Mouse (Mus musculus): ENCODE data around the gene Ano1. TPM values are rescaled to one million over a fixed set of nuclear protein-coding genes. Genes with fewer than 3 reads are reported as not detected.
A peak's percentile ranks its signal among the peaks of the same experiment; 100 is the strongest.

Ano1 gene
- polyA plus RNA-seq, 1 experiment from 2014 or later: 8.3 TPM

GRCm38 (mm10) chr7:144784176-144784575 is 32.4 kb upstream of the Ano1 start:
- Histone ChIP-seq H3K9me3 (no peaks in the 10 kb centered on the region), H3K4me2 (no peak overlapping the region), H3K4me3 (no peak overlapping the region), H3K27ac (replicated peaks) (no peak overlapping the region), H3K27me3 (replicated peaks) (peaks cover 84% of the 10 kb centered on the region), H3K36me3 (no peaks in the 10 kb centered on the region), H3K4me1 (peaks cover 32% of the 10 kb centered on the region), H3K9ac (peak overlapping the region; percentile 6; the same call in 1 of the 2 replicates)
- 56% methylated on average over 4 of the region's 4 CpGs for WGBS
- no peak for ATAC-seq (ENCODE audit: extremely low read depth, insufficient number of reproducible peaks, low FRiP score, low TSS enrichment)

- Histone ChIP-seq H3K4me1 (peaks cover 15% of the 10 kb centered on the region), H3K4me2 (no peak overlapping the region), H3K9me3 (no peaks in the 10 kb centered on the region), H3K9ac (no peak overlapping the region), H3K36me3 (no peaks in the 10 kb centered on the region), H3K4me3 (no peak overlapping the region), H3K27ac (replicated peaks) (no peak overlapping the region), H3K27me3 (replicated peaks) (peaks cover 88% of the 10 kb centered on the region)
- 74% methylated on average over 1 of the region's 1 CpGs for WGBS
- ATAC-seq (ENCODE audit: extremely low read depth, insufficient number of reproducible peaks, low FRiP score, low TSS enrichment): no peak
Measured at GRCm38 (mm10) chr7:144782402-144782801, 30.6 kb upstream of the Ano1 start.

GRCm38 (mm10) chr7:144781337-144781736 is 29.6 kb upstream of the Ano1 start:
- 48% methylated on average over 5 of the region's 5 CpGs for WGBS
- H3K36me3 ChIP-seq: no peaks in the 10 kb centered on the region
- peaks cover 93% of the 10 kb centered on the region for H3K27me3 ChIP-seq (replicated peaks)
- no peak overlapping the region for H3K4me2 ChIP-seq
- H3K4me3 ChIP-seq: no peak overlapping the region
- H3K27ac ChIP-seq (replicated peaks): no peak overlapping the region
- no peaks in the 10 kb centered on the region for H3K9me3 ChIP-seq
- ATAC-seq (ENCODE audit: extremely low read depth, insufficient number of reproducible peaks, low FRiP score, low TSS enrichment): no peak
- H3K9ac ChIP-seq: no peak overlapping the region
- H3K4me1 ChIP-seq: peaks cover 6% of the 10 kb centered on the region

- no peak for ATAC-seq (ENCODE audit: extremely low read depth, insufficient number of reproducible peaks, low FRiP score, low TSS enrichment)
- Histone ChIP-seq H3K4me2 (no peak overlapping the region), H3K36me3 (no peaks in the 10 kb centered on the region), H3K9me3 (no peaks in the 10 kb centered on the region), H3K27me3 (replicated peaks) (peaks cover 92% of the 10 kb centered on the region), H3K4me3 (no peak overlapping the region), H3K27ac (replicated peaks) (no peak overlapping the region), H3K9ac (no peak overlapping the region), H3K4me1 (peaks cover 8% of the 10 kb centered on the region)
- 47% methylated on average over 8 of the region's 8 CpGs for WGBS
Measured at GRCm38 (mm10) chr7:144780190-144780589, 28.4 kb upstream of the Ano1 start.

- Histone ChIP-seq H3K4me3 (no peak overlapping the region), H3K27ac (replicated peaks) (no peak overlapping the region), H3K9ac (no peak overlapping the region), H3K4me1 (peaks cover 9% of the 10 kb centered on the region), H3K4me2 (no peak overlapping the region), H3K27me3 (replicated peaks) (peaks cover 92% of the 10 kb centered on the region), H3K9me3 (no peaks in the 10 kb centered on the region), H3K36me3 (no peaks in the 10 kb centered on the region)
- no peak for ATAC-seq (ENCODE audit: extremely low read depth, insufficient number of reproducible peaks, low FRiP score, low TSS enrichment)
- WGBS: 71% methylated on average over 2 of the region's 2 CpGs
Measured at GRCm38 (mm10) chr7:144779691-144780090, 27.9 kb upstream of the Ano1 start.

GRCm38 (mm10) chr7:144777805-144778204 is 26.0 kb upstream of the Ano1 start:
- H3K36me3 ChIP-seq: no peaks in the 10 kb centered on the region
- no peak overlapping the region for H3K27ac ChIP-seq (replicated peaks)
- H3K4me1 ChIP-seq: peaks cover 9% of the 10 kb centered on the region; the same call in 1 of the 2 replicates
- H3K4me3 ChIP-seq: no peak overlapping the region
- H3K9me3 ChIP-seq: no peaks in the 10 kb centered on the region
- no peak overlapping the region for H3K9ac ChIP-seq
- peaks cover 89% of the 10 kb centered on the region for H3K27me3 ChIP-seq (replicated peaks)
- 46% methylated on average over 4 of the region's 4 CpGs for WGBS
- H3K4me2 ChIP-seq: no peak overlapping the region
- no peak for ATAC-seq (ENCODE audit: extremely low read depth, insufficient number of reproducible peaks, low FRiP score, low TSS enrichment)

GRCm38 (mm10) chr7:144775804-144776447 is 24.2 kb upstream of the Ano1 start:
- peak; percentile 6; the same call in 1 of the 2 replicates for ATAC-seq (ENCODE audit: extremely low read depth, insufficient number of reproducible peaks, low FRiP score, low TSS enrichment)

GRCm38 (mm10) chr7:144775214-144775613 is 23.4 kb upstream of the Ano1 start:
- peaks cover 15% of the 10 kb centered on the region for H3K4me1 ChIP-seq
- peaks cover 88% of the 10 kb centered on the region for H3K27me3 ChIP-seq (replicated peaks)
- no peak overlapping the region for H3K27ac ChIP-seq (replicated peaks)
- ATAC-seq (ENCODE audit: extremely low read depth, insufficient number of reproducible peaks, low FRiP score, low TSS enrichment): no peak
- H3K4me3 ChIP-seq: no peak overlapping the region
- H3K36me3 ChIP-seq: no peaks in the 10 kb centered on the region
- WGBS: 73% methylated on average over 3 of the region's 3 CpGs
- H3K9ac ChIP-seq: peak overlapping the region; percentile 14; the same call in 1 of the 2 replicates
- H3K4me2 ChIP-seq: no peak overlapping the region
- no peaks in the 10 kb centered on the region for H3K9me3 ChIP-seq

More at GRCm38 (mm10) chr7:144775804-144776447, 24.2 kb upstream of the Ano1 start:
- no peaks in the 10 kb centered on the region for H3K36me3 ChIP-seq
- no peak overlapping the region for H3K4me2 ChIP-seq
- 0 out of 2 replicates have a peak overlapping the region, but pooled peaks have one; percentile 10 for H3K9ac ChIP-seq
- no peak overlapping the region for H3K4me3 ChIP-seq
- no peaks in the 10 kb centered on the region for H3K9me3 ChIP-seq
- H3K27ac ChIP-seq (replicated peaks): no peak overlapping the region
- H3K27me3 ChIP-seq (replicated peaks): peaks cover 88% of the 10 kb centered on the region
- WGBS: 31% methylated on average over 6 of the region's 6 CpGs
- H3K4me1 ChIP-seq: peaks cover 9% of the 10 kb centered on the region; the same call in 1 of the 2 replicates

GRCm38 (mm10) chr7:144774283-144774682 is 22.5 kb upstream of the Ano1 start:
- no peak for ATAC-seq (ENCODE audit: extremely low read depth, insufficient number of reproducible peaks, low FRiP score, low TSS enrichment)
- H3K4me3 ChIP-seq: no peak overlapping the region
- H3K27me3 ChIP-seq (replicated peaks): peaks cover 85% of the 10 kb centered on the region
- H3K9me3 ChIP-seq: no peaks in the 10 kb centered on the region
- H3K9ac ChIP-seq: no peak overlapping the region
- WGBS: 81% methylated on average over 2 of the region's 2 CpGs
- no peak overlapping the region for H3K27ac ChIP-seq (replicated peaks)
- H3K4me1 ChIP-seq: peaks cover 22% of the 10 kb centered on the region
- H3K36me3 ChIP-seq: no peaks in the 10 kb centered on the region
- H3K4me2 ChIP-seq: no peak overlapping the region

GRCm38 (mm10) chr7:144770116-144770515 is 18.3 kb upstream of the Ano1 start:
- H3K9me3 ChIP-seq: no peaks in the 10 kb centered on the region
- 16% methylated on average over 3 of the region's 3 CpGs for WGBS
- no peaks in the 10 kb centered on the region for H3K36me3 ChIP-seq
- no peak overlapping the region for H3K27ac ChIP-seq (replicated peaks)
- no peak overlapping the region for H3K9ac ChIP-seq
- no peak for ATAC-seq (ENCODE audit: extremely low read depth, insufficient number of reproducible peaks, low FRiP score, low TSS enrichment)
- peaks cover 13% of the 10 kb centered on the region for H3K4me1 ChIP-seq
- no peak overlapping the region for H3K4me3 ChIP-seq
- H3K27me3 ChIP-seq (replicated peaks): peaks cover 59% of the 10 kb centered on the region
- H3K4me2 ChIP-seq: no peak overlapping the region

GRCm38 (mm10) chr7:144769434-144770080 is 17.8 kb upstream of the Ano1 start:
- H3K27ac ChIP-seq (replicated peaks): no peak overlapping the region
- 64% methylated on average over 9 of the region's 9 CpGs for WGBS
- H3K4me1 ChIP-seq: peaks cover 15% of the 10 kb centered on the region
- no peaks in the 10 kb centered on the region for H3K9me3 ChIP-seq
- ATAC-seq (ENCODE audit: extremely low read depth, insufficient number of reproducible peaks, low FRiP score, low TSS enrichment): no peak
- no peak overlapping the region for H3K9ac ChIP-seq
- no peak overlapping the region for H3K4me2 ChIP-seq
- peaks cover 54% of the 10 kb centered on the region for H3K27me3 ChIP-seq (replicated peaks)
- no peak overlapping the region for H3K4me3 ChIP-seq
- no peaks in the 10 kb centered on the region for H3K36me3 ChIP-seq

- no peak overlapping the region for H3K4me2 ChIP-seq
- no peak overlapping the region for H3K4me3 ChIP-seq
- peaks cover 47% of the 10 kb centered on the region for H3K27me3 ChIP-seq (replicated peaks)
- ATAC-seq (ENCODE audit: extremely low read depth, insufficient number of reproducible peaks, low FRiP score, low TSS enrichment): no peak
- 89% methylated on average over 1 of the region's 1 CpGs for WGBS
- no peak overlapping the region for H3K9ac ChIP-seq
- H3K4me1 ChIP-seq: peaks cover 20% of the 10 kb centered on the region
- H3K9me3 ChIP-seq: no peaks in the 10 kb centered on the region
- H3K36me3 ChIP-seq: no peaks in the 10 kb centered on the region
- no peak overlapping the region for H3K27ac ChIP-seq (replicated peaks)
Measured at GRCm38 (mm10) chr7:144768845-144769244, 17.1 kb upstream of the Ano1 start.

All from heart, embryonic 13.5 days (tissue).